Mouse (Mus musculus): Measurements from ENCODE around the gene Pou2f1.
A peak's percentile ranks its signal among the peaks of the same experiment; 100 is the strongest.
"Not testable (repeated sequence)": the region's sequence is repeated elsewhere in the genome, so short reads cannot be mapped to it uniquely, and the experiment has no call there.

Pou2f1 gene

DNA sequence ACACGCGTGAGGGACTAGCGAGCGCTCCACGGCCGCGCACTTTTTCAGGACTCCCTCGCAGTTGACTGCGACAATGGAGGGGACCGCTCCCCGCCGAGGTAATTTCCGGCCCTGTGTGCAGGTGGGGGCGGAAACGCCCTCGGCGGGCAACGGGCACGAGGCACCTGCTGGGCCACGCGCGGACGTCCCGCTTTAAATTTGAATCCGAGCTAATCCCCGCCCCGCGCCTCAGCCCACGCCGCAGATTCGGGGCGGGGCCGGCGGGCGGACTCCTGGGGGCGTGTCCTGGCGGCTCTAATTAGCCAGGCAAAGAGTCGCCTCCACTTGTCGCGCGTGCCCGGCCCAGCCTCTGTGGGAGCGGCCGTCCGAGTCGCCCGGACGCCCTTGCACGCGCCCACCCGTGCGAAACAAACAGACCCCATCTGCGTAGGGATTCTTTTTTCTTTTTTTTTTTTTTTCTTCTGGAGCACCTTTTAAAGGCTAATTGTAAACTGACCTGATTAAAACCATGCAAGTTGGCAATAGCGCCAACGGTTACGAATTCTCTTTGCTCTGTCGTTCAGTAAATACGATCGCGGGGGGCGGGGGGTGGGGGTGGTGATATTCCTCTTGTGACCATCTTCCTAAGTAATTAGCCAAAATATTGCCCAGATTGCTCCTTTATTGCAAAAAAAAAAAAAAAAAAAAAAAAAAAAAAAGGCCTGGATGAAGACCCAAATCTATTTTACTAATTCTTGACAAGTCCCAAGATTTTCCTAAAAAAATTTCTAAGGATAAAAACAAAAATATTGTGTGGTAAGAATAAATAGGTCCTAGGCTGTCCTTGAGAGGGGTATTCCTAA lies 924 bp upstream of the Pou2f1 start:
- peak; percentile 89 for DNase-seq (ENCODE audit: low spot score)

GRCm38 (mm10) chr1:166001904-166002489 lies 481 bp downstream of the Pou2f1 start:
- no peak for DNase-seq (ENCODE audit: low spot score)

- DNase-seq (ENCODE audit: low spot score): peak; percentile 69
Observed at GRCm38 (mm10) chr1:166001121-166001903, 1.2 kb downstream of the Pou2f1 start.

DNA sequence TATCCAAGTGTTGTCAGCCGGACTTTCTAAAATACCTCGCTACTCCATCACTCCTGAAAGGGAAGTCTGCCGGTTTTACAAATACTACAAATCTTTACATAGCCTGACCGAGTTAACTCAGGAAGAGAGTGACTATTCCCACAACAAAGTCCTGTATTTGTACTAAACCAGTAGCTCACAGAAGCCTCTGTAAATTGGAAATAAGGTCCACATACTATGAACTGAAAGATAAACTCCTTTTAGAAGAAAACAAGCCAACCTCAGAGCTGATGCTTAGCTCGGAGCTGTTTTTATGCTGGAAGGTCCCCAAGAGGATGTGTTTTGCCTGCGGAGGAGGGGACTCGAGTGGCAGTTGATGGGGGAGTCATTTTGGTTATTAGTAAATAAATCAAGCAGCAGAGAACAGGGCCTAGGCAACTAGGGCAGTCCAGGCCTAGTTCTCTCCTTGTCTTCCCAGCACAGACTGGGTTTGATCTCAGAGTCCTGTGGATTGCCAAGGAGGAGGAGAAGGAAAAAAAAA lies 1.8 kb downstream of the Pou2f1 start:
- DNase-seq (ENCODE audit: low spot score): peak; percentile 29

DNA sequence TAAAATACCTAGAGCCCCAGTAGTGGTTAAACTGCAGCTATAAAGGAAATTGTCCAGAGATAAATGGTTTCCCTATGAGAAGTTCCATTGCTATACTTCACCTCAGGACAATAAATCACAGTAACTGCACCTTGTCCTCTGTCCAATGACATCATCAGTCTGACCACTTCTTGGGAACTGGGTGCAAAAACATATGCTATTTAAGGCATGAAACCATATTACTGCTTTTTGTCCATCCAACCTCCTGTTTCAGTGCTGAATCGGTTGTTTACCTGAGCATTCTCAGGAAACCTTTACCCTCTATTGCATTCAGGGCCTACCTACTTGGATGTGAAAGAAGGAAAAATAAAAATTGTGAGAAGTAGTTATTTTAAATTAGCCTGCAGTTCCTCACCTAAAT lies 2.8 kb downstream of the Pou2f1 start:
- no peak for DNase-seq (ENCODE audit: low spot score)

DNA sequence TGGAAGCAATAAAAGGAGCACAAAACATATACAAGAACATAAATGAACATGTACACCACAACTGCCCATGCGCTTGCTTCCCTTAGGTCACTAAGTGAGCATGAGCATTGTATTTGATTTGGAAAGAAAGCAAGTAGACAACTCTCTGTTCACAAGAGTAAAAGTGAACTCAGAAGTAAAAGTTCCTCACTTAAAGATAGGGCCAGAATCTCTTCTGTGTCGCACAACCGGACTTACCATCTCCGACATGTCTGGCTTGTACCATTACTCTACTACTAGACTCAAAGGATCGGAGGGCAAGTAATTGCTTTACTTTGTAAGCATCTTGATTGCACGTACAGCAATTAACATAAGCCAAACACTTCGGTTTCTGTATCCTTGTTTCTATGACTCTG lies 6.8 kb downstream of the Pou2f1 start:
- no peak for DNase-seq (ENCODE audit: low spot score)

DNA sequence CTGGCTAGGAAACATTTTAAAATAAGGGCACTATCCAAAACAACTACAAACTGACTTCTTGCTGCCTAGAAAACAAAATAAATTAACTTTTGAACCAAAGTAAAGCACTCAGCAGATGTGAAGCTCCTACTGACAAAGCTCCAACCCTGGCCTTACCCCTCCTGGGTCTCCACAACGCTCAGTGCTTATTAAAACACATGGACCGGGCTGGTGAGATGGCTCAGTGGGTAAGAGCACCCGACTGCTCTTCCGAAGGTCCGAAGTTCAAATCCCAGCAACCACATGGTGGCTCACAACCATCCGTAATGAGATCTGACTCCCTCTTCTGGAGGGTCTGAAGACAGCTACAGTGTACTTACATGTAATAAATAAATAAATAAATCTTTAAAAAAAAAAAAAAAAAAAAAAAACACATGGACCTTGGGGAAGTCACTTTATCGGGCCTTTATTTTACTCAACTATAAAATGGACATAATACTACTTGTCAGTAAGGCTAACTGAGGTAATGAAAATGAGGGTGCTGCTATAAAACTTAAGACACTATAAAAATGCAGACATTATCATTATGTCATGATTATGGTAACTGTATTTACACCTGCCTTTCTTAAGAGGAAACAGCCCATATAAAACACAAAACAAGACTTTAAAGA lies 7.3 kb downstream of the Pou2f1 start:
- not testable (repeated sequence) for DNase-seq (ENCODE audit: low spot score)

- no peak for DNase-seq (ENCODE audit: low spot score)
Observed at GRCm38 (mm10) chr1:165994279-165994678, 8.2 kb downstream of the Pou2f1 start.

GRCm38 (mm10) chr1:165993270-165994156 lies 9.0 kb downstream of the Pou2f1 start:
- DNase-seq (ENCODE audit: low spot score): no peak

DNA sequence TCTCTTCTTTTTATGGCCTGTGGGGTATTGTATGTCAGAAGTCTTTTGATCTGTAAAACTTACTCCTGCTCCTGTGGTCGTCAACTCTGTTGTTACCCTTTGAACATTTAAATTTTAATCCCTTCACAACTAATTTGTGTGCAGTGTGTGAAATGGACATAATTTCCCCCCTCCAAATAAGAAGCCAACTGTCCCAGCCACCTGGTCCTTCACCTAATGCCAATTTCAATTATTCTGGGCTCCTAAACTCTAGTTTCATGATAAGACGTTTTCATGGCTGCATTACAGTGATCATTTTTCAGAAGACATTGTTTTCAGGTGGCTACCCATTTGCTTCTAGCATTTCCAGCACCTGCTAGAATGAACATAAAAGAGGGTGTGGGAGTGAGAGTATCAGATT lies 13.9 kb downstream of the Pou2f1 start:
- DNase-seq (ENCODE audit: low spot score): no peak

GRCm38 (mm10) chr1:165988072-165988471 lies 14.4 kb downstream of the Pou2f1 start:
- no peak for DNase-seq (ENCODE audit: low spot score)

DNA sequence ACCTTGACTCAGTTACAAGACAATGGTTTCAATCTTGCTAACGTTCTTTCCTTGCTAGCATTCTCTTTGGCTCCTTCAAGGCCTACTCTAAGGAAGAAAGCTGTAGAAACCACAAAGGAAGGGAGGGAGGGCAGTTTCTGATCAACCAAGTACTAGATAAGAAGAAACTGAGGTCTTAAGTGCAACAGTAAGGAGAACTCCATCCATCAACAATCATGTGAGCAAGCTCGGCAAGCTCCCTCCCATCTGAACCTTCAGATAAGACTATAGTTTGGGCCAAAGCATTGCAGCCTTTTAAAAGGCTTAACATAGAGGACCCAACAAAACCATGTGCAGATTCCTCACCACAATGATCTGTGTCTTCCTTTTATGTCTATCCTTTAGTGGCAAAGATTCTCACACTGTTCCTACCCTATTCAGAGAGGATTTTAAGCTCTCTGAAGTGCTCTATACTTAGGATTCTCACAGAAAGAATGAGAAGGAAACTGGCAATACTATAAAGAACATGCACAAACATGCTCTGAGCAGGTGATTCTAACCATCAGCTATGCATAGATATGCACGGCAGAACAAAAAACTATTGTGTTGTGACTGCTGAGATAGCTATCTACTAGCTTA lies 16.6 kb downstream of the Pou2f1 start:
- no peak for DNase-seq (ENCODE audit: low spot score)

DNA sequence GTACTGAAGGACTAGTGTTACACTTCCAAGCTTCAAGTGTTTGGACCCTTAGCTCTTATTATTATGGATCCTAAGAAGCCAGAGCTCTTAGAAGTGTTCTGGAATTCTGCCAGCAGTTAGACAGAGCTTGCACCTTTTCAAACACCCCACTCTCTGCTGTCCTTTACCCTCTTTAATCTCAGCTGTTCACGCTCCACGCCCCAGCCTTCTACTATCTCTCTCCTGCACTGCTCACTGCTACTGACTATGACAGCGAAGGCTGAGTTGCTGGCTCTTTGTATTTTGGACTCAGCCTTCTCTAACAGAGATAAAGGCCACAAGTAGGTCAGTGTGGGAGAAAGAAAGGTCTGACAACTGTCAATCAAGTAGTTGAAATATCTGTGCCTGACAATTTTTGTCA lies 17.3 kb downstream of the Pou2f1 start:
- DNase-seq (ENCODE audit: low spot score): no peak

- no peak for DNase-seq (ENCODE audit: low spot score)
Observed at GRCm38 (mm10) chr1:165976672-165977448, 25.6 kb downstream of the Pou2f1 start.

DNA sequence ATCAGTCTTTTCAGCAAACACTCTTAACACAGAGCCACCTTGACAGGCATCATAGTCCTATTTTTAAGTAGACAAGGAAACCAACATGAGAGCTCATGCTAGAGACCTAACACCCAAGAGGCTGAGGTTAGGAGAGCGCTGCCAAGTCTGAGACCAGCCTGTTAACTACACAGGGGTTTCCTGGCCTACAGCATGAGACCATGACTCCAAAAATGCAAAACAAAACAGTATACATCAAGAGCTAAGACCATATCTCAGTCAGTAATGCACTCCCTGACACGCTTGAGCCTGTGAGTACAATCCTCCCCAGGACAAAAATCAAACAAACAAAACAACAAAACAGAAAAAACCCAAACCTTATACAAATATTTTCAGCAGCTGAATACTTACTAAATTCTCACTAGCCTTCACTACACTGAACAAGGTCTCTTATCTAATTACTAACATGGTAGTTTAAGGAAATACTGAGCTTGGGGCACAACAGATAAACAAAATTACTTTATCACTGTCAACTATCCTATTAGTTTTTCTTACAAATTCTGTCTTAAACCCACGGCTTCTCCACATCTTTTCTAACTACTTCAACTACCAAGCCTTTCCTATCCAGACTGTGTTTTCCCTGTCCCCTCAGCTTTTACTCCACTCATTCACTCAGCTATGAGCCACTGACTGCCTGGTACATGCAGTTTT lies 33.3 kb downstream of the Pou2f1 start:
- DNase-seq (ENCODE audit: low spot score): no peak

DNA sequence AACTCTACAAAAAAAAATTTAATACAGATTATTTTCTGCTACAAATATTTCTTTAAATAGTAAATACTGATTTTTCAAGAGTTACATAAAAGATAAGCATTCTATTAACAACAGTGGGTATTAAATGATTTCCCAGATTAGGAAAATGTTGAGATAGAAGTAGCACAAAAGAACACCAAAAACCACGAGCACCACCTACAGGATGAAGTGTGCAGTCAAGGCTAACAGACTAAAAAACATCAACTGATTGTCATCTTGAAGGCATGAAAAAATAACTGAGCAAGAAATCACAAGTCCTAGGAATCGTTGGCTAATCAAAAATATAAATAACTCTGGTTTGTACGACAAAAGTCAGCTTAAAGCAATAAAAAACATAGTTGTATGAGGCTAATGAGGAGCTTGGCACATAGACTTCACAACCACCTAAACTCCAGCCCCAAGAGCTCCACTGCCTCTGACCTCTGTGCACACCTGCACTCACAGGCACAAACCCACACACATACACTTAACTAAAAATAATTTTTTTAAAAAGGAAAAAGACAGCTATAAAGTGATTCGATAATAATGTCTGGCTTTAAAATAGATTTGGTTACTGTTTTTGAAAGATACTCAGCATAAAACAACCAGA lies 35.3 kb downstream of the Pou2f1 start:
- peak; percentile 72 for DNase-seq (ENCODE audit: low spot score)

GRCm38 (mm10) chr1:165966156-165966914 lies 36.1 kb downstream of the Pou2f1 start:
- peak; percentile 77 for DNase-seq (ENCODE audit: low spot score)
